Mouse (Mus musculus) erythroblast, embryonic 14.5 days (primary cell): ENCODE results near the gene Trak1.

Experiments used
- GATA1 ChIP-seq: IDR thresholded peaks from 2 replicates; pipeline ENCODE4 v1.6.1; 2012; ENCODE audit warnings: low read length, inconsistent platforms, mixed read lengths
- TAL1 ChIP-seq: IDR thresholded peaks from 3 replicates; pipeline ENCODE4 v1.6.1; 2012; ENCODE audit warnings: low read length, inconsistent platforms, mixed read lengths

- TF ChIP-seq GATA1 = no peak
- TF ChIP-seq TAL1 = no peak
These were observed 149.1 kb downstream of the Trak1 start for GRCm38 (mm10) chr9:121446431-121446831.
